Mouse (Mus musculus): ENCODE measurements around the gene Dock4.

The Dock4 gene

DNA sequence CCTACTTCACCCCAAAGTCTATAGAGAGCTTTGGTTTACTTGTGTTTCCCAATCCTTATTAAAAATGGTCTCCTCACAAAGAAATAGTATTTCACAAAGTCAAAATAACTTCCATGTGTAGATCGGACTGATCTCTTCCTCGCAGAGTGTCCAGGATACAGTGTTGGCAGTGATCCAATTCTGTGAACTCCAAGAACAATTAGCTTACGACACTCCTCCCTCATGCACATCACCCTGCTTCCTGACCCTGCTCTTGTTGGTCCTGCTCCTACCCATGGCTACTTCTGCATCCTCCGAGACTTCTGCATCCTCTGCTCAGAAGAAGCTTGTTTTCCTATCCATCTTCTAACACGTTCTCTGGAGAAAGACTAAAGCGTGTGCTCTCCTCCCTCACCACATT is 213.9 kb downstream of the Dock4 start:
- peak; percentile 19 for DNase-seq

DNA sequence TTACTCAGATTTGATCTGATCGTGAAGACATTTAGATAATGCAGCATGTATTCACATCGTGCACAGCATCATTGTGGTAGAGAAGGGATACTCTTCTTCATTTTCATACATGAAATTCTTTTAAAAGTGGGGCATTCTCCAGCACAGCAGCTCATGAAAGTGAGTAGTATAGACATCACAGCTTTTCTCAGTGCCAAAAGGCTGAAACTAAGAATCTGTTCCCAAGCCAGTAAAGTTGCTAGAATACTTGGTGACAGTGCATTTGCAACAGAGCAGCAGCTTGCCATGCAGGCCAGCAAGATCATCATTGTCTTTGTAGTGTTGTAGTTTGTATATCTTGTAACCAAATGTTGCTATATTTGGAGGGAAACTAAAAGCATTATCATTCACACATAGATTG is 223.7 kb downstream of the Dock4 start:
- DNase-seq: no peak

DNA sequence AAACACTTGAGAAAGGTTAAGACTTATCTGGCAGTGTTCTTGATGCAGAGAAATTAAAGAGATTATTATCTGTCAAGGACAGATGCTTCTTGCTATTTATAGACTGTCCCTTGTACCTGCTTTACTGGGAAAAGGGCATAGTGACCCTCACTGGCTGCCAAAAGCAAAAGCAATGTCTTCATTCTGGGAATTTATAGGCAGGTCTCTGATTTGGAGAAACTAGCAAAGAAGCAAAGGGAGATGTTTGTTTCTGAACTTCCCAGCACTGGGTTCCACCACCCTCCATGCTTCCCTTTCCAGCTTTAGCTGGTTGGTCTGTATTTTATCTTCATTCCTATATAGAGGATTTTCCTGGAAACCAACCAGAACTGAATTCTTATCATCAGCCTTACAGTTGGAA is 225.0 kb downstream of the Dock4 start:
- DNase-seq: no peak

DNA sequence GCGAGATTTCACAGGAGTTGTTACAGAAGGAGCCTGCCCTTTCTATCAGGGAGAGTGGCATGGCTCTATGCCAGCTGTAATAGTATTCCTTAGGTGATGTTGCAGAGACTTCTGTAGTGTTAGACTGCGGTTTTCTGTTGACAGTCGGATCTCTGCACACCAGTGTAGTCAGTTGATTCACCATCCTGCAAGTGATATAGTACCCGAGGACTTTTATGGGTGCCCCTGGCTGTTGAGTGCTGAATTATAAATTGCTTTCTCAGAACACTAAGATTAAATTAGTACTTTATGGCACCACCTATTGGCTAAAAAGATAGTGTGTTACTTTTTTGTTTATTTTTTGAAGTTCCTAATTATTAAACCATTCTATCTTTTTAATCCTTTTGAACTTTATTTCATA is 234.0 kb downstream of the Dock4 start:
- DNase-seq: no peak

DNA sequence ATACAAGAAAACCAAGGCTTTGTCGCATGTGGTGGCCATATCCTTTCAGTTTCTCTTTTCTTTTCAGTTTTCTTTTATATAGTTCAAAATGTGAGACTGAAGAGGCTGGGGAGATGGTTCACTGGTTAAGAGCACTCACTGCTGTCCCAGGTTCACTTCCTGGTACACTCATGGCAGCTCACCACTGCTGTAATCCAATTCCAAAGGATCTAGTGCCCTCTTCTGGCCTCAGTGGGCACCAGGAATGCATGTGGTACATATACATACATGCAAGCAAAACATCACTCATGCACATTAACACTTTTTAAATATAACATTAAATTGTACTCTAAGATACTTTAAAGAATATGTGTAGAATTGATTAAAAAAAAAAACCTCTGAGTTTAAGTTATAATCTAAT is 234.8 kb downstream of the Dock4 start:
- DNase-seq: peak; percentile 55

DNA sequence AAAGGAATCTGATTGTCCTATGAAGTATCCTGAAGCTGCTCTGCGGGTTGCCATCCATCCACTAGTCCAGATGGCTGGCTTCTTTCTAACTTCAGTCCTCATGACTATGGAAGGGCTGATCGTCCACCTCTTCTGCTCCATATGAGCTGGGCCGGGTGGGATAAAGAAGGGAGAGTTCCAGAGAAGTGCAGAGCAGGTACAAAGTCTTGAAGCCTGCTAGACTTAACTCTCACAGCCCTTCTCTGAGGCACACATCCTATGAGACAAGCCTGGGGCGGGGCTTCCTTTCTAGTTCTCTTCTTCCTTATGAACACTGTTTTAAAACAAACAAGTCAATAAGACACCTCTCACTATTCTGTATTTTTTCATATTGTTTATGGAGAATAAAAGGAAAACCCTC is 245.7 kb downstream of the Dock4 start:
- no peak for DNase-seq

DNA sequence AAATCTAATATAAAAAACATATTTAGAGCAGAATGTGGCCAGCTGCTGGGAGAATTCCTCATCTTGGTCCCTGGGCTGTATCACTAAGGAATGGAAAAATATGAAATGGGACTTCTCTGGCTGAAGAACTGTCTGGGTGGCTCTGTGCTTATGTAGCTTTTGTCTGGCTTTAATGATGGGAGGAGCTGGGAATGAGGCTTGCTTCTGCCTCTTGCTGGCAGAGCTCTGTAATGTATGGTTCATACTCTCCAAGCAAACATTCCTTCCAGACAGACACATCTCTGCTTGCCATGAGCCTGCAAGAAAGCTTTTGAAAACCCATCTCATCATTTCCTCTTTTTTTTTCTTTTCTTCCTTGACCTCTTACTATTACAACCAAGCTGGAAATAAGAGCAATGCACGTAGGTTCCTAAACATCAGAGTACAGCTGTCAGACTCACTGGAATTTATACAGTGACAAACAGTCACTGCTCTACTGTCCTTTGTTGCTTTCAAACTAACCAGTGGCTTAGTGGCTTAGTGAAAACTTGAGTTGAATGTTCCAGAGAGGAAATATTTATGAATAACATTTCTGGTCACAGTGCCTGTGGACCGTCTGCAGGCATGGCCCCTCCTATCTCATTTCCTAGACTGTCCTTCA is 248.4 kb downstream of the Dock4 start:
- DNase-seq: no peak

DNA sequence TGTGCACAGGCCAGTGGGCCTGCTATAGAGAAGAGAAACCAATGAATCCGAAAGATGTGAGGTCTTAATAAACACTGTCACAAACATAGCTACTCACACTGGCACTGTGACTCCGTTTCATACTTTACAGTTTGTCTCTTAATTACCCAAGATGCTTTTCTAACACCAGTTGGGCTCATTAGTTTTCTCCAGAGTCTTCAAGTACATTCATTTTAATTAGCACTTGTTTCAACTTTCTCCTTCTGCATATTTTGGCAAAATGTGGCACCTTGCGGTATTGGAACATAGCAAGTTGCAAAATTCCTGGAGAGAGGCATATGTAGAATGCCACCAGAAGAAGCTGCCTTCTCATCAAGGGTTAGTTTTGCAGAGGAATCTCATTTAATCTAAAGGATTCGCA is 252.6 kb downstream of the Dock4 start:
- no peak for DNase-seq

DNA sequence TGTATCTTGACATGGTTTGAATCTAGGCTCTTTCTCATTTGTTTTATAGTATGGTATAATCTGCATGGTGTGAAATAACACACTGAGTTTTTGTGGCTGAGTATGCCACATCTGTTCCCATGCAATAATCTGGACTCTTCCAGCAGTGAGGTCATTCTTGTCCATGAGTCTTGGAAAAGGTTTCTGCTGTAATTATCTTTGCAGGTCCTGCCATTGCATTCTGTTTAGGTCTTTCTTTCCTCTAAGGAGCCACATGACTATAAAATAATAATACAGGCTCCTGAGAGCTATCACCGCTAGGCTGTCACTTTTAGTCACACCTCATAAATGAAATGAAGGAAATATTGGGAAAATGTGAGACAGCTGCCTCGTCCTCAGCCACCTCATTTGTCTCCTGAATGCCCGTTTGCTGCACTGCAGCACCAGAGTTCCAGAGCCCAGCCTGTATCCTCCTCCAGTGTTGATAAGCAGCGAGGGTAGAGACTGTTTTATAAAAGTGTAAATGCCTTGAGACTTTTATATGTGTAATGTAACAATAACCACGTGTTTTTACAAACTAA is 256.6 kb downstream of the Dock4 start:
- DNase-seq: no peak

DNA sequence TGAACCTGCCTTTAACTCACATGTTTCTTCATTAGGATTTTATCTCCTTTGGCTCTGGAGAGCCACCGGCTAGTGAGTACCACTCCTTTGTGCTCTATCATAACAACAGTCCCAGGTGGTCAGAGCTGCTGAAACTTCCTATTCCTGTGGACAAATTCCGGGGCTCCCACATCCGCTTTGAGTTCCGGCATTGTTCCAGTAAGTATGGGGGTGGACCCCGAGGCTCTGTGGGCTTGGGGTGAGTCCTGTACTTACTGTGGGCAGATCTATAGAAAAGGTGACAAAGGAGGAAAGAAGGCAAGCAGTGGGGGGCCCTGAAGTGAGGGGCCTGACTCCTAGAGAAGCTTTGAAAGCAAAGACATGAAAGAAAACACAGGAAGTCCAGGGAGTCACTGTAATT is 258.5 kb downstream of the Dock4 start:
- DNase-seq: no peak

DNA sequence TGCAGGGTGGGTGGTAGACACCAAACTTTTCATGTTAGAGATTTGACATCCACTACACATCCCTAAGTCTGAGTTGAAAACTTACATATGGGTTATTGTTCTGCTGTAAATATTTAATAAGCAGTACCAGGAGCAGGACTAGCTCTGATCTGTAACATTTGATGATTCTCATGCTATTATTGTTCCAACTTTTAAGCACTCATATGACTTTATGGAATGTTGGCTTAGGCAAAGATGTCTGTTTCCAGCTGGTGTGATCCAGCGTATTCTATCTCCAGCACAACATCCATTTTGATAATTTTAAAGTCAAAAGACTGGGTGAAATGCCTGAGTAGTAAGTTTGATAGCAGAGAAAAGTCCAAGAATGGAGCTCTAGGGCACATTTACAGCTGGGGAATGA is 261.4 kb downstream of the Dock4 start:
- no peak for DNase-seq

DNA sequence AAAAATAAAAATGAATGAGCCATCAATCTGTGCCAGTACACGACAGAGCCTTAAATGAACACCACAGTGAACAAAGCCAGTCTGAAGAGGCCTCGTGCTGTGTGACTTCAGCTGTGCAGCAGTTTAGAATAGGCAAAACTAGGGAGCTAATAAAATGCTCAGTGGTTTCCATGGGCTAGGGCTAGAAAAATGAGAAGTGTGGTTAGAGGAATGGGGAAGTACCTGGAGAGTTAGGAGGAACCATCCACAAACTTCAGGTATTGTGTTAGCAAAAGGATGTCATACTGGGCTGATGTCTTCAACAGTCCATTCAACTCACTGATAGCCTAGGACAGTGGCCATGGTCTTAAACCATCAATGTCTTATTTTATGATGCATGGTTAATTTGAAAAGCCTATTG is 263.3 kb downstream of the Dock4 start:
- DNase-seq: no peak

DNA sequence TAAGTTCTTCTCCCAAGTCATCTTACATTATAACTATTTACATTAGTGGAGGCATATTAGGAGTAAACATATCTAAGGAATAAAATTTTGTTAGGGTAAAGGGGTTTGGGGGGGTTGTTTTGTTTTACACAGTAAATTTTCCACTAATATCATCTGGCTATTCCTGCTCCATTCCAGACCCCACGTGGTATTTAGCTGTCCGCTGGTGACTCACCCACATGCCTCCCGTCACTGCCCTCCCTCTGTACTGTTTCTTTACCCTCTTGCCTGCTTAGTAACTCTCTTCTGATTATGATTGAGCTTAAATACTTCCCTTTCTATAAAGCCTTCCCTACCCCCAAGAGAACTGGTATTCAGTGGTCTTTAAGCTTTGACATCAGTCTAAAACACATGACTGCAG is 266.5 kb downstream of the Dock4 start:
- no peak for DNase-seq

DNA sequence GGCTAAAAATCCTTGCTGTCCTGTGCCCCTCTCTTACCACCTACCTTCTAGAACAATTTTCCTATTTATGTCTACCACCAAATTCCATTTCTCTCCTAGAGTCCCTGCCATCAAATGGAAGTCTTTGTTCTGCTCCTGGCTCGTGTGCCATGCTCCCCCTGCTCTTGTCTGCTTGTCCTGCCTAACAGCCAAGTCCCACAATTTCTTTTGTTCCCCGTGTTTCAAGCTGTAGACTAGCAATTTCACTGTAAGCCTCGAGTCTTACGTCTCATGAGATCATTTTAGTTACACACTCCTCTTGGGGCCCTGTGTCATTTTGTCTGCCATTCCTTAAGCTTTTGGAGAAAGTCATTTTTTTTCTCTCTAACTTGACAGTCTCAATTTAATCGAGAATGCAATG is 268.5 kb downstream of the Dock4 start:
- DNase-seq: no peak

DNA sequence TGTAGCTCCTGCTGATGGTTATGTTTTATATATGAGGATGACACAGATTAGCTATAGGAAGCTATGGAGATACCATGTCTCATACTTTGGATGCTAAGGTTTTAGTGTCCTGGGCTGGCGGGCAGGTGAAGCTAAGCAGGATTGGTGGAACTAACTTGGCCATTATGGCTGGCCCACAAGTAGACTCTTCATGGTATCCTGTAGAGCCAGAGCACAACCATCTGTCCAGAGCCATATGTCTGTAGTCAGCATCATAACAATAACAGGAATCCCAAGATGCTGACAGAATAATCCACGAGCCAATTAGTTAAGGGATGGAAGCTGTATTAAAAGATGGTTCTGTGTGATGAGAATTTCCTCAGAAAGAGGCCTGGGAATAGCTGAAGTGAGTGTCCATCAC is 269.4 kb downstream of the Dock4 start:
- no peak for DNase-seq

DNA sequence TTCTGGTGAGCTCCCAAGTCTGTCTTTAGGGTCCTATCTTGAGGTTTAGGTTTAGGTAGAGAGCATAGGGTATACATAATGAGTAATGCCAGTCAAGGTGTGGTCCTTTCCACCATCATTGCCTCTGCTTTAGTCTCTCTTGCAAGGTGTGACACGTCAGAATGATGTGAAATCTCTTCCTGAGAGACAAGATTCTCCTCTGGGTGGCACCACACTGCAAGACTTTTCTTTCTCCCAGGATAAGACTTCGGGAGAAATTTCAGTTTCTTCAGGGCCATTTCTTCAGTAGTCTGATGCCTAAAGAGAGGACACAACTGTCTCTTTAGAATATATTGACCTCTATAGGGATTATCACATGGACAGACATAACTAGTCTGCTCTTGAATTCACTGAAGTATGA is 282.6 kb downstream of the Dock4 start:
- no peak for DNase-seq

DNA sequence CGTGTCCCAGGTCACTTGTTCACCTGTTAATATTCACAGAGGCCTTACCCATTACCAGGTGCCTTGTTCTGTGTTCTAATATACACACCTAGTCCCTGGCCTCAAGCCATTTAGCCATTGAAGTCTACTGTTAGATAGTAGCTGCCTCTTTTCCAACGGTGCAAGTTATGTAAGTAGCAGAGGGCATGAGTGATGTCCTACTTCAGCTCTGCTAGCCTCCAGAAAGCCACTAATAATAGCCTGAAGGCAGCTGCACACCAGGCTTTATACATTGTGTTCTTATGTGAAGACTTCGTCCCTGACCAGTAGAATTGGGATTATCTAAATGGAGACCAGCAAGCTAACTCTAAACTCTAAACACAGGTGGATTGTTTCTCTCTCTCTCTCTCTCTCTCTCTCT is 285.0 kb downstream of the Dock4 start:
- DNase-seq: no peak

DNA sequence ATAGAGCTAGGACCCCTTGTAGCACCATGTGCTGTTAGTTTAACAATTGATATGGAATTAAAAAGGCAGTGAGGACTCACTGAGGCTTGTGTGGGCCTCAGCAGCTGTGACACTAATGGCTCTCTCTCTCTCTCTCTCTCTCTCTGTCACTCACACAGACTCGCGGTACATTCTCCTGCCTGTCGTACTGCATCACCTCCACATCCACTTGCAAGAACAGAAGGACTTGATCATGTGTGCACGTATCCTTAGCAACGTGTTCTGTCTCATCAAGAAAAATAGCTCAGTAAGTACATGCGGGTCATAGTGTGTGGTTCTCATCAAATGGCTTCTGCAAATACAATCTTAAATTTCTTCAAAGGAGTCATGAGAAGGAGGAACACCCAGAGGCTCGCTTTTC is 299.7 kb downstream of the Dock4 start:
- DNase-seq: peak; percentile 52

DNA sequence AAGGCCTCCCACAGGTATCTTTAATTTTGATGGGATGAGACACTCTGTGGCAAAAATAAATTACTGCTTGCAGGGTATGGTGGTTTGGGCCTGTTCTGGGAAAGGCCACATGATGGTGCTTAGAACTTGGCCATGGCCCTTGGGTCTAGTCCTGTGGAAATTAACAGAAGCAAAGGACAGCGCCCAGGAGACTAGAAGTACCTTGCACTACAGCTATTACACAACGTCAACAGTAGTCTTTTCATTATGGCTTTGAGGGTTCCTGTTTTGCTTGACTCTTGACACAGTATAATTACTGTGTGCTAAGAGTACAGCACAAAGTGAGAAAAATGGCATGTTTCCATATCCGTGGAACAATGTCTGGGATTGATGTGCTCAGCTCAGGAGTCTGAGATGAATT is 300.3 kb downstream of the Dock4 start:
- DNase-seq: no peak

DNA sequence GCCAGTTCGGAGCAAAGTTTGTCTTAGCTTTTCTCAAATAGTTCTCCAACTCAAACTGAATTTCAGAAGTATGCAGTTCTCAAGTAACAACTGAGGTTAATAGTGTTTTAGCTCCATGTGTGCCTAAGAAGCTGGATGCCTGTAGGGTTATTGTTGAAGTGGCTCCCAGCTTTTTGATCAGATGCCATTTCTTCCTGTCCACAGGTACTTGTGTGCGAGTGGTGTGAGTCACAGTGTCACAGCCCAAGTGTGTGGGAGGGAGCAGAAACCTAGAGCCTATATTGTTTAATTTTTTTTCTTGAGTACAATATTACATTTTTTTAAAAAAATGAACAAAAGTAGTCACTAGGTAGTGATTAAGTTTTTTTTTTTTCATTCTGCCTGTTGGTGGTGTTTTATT is 313.5 kb downstream of the Dock4 start:
- DNase-seq: no peak

DNA sequence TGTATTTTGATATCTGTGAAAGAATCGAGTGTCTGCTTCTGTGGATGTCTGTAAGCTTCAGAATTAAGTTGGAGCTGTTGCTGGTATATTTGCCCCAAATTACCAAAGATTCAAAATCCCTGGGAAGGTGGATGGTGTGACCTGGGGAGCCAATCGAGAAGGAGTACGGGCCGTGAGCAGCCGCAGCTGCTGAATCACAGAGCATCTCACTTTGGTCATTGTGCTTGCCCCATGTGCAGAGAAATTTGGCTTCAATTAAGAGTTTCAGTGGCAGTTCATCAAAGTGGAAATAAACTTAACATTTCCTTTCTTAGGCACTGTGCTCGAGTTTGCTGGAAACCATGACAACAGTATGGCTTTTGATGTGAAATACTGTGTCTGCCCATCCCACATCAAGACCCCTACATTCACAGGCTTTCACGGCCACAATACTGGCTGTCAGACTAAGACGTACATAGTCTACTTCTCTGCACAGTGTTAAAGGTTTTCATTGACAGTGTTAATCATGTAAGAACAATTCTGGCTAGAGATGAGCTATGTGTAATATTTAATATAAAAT is 321.6 kb downstream of the Dock4 start:
- no peak for DNase-seq

DNA sequence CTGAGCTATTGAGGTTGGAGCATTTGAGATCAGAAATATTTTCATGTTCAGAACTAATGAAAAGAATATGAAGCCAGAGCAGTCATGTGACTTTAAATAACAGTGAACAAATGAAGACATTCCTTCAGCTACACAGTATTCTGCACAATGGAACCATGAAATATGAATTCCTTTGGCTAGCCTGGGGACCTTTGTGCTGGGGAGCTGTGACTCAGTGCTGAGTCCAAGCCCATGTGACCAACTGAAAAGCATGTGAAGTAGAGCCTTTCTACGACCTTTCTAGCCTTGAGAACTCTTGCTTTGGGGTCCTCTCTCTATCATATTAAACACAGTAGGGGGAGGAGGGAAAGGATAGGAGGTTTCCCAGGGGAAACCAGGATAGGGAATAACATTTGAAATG is 327.3 kb downstream of the Dock4 start:
- DNase-seq: no peak

DNA sequence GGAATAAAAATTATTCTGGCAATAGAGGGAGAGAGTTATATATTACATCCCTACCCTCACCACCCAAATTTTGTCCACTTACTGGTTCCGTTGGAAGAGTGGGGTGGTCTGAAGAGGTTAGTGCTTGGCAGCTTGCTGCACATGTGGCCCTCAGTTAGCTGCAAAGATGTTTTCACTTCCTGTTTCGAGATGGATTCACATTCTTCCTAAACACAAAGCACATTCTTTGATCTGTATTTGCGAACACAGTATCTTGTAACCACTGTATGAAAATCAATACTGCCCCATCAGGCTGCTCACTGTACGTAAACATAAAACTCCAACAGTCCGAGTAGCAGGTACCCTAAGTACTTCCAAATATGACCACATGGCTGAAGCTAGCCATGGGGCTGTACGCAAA is 335.8 kb downstream of the Dock4 start:
- no peak for DNase-seq

DNA sequence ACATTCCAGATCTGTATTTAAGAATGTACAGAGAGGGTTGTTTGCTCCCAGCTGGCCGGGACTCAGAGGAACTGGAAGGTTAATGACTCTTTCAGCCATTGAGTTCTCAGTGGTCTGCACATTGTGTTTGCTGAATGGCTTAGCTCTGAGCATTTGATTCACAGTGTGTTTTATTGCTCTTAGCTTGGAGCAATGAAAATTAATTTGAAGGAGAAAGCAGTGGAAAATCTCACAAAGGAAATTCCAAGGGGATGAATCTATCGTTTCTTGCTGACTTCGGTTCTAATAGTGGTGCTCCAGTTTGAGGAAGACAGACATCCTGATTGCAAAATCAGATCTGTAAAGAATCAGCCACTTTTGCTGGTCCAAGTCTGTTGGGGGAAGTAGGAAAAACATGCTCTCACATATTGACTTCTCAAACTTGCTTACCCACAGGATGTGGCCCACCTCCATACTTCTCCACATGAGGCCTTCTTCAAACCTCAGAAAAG is 342.9 kb downstream of the Dock4 start:
- no peak for DNase-seq

Measured in retina, postnatal 1 day (tissue).